Mouse (Mus musculus) stomach, postnatal 0 days (tissue): Measurements from ENCODE around the gene Lifr. TPM values are rescaled to one million over a fixed set of nuclear protein-coding genes. Genes with fewer than 3 reads are reported as not detected.

Experiments used
- ATAC-seq: fragments of 200-750 bp; cut with Nextera tagmentation; 2 replicates; pipeline ENCODE4 v1.8.0; 2017; ENCODE audit not compliant: low FRiP score, low TSS enrichment
- DNase-seq: peaks from one replicate; pipeline ENCODE4 v3.0.0-alpha.2; 2016; ENCODE audit warnings: low spot score
- H3K27ac ChIP-seq: fragments of 300-500 bp; sonication (generic); replicated peaks from 2 replicates; pipeline ENCODE4 v1.5.1; 2014; ENCODE audit warnings: mild to moderate bottlenecking, control low read depth
- H3K27me3 ChIP-seq: fragments of 300-500 bp; sonication (generic); 2 replicates; pipeline ENCODE4 v1.6.1; 2014; ENCODE audit warnings: low read length; ENCODE audit not compliant: control insufficient read depth, insufficient read depth
- H3K36me3 ChIP-seq: fragments of 300-500 bp; sonication (generic); 2 replicates; pipeline ENCODE4 v1.6.1; 2014; ENCODE audit warnings: low read length, mixed read lengths; ENCODE audit not compliant: control insufficient read depth, insufficient read depth
- H3K4me1 ChIP-seq: fragments of 300-500 bp; sonication (generic); replicated peaks from 2 replicates; pipeline ENCODE4 v1.6.1; 2014; ENCODE audit warnings: antibody characterized with exemption; ENCODE audit not compliant: control insufficient read depth, insufficient read depth
- H3K4me2 ChIP-seq: fragments of 300-500 bp; sonication (generic); replicated peaks from 2 replicates; pipeline ENCODE4 v1.6.1; 2014; ENCODE audit warnings: low read depth, mild to moderate bottlenecking, control low read depth, moderate library complexity
- H3K4me3 ChIP-seq: fragments of 300-500 bp; sonication (generic); 2 replicates; pipeline ENCODE4 v1.5.1; 2014; ENCODE audit warnings: low read depth, low read length, control low read depth
- H3K9ac ChIP-seq: fragments of 300-500 bp; sonication (generic); 2 replicates; pipeline ENCODE4 v1.6.1; 2014; ENCODE audit warnings: mild to moderate bottlenecking, low read length, control low read depth, mixed read lengths
- H3K9me3 ChIP-seq: fragments of 300-500 bp; sonication (generic); 2 replicates; pipeline ENCODE4 v1.6.1; 2016; ENCODE audit warnings: low read length; ENCODE audit not compliant: control insufficient read depth
- CTCF ChIP-seq: IDR thresholded peaks from 2 replicates; pipeline ENCODE4 v1.5.1; 2016; ENCODE audit warnings: antibody characterized with exemption, low read depth, mild to moderate bottlenecking, moderate library complexity
- EP300 ChIP-seq: optimal IDR thresholded peaks from 2 replicates; pipeline ENCODE3; 2016; ENCODE audit warnings: antibody characterized with exemption
- WGBS: fragments of 180-500 bp; shearing (Covaris S2); extraction: QIAGEN DNeasy Blood & Tissue Kit; methylation state at CpG from one replicate; pipeline ENCODE4 v1.1.7; 2014; 5-methylcytosine and 5-hydroxymethylcytosine counted together
- polyA plus RNA-seq: library from polyadenylated mRNA; unstranded; fragments of >200 nt; fragmentation: Nextera tagmentation; extraction: Ambion mirVana; gene quantifications from 2 replicates; pipeline ENCODE4 v1.2.1, GENCODE M21; 2015

Gene Lifr
- 15.4 and 15.6 TPM in 2 replicates for polyA plus RNA-seq

DNA sequence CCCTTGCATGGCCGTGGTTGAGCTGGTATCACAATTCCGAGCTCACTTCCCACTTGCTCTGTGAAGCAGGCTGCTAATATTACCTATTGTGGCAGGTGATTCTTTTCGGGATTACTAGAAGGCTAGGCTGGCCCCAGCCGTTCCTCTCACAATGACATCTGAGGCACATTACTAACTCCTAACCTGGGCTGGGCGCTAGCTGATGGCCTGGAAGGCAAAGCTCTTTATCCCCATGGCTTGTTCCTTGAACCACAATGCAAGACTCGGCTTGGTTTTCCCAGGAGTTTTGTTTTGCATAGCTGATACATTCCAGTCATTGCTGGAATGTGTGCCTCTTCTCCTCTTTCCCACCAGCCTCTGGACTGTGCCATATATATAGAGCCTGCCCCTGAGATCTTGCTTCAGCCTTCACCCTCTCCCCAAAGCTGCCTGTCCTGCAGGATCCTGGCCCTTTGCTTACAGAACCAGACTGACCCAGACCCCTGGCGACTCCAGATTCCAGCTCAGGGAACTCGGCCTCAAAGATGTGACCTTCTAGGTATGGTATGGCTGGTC lies at the start of gene Lifr:
Gene Lifr, plus strand, starts transcription at position 404 of the 555 bp plus-strand sequence.
- no peaks in the 10 kb centered on the region for H3K9me3 ChIP-seq
- no peak within 1 kb of the TSS for H3K9ac ChIP-seq
- no peak for TF ChIP-seq EP300
- TF ChIP-seq CTCF: no peak
- DNase-seq: no peak
- WGBS: 67% methylated on average over 8 of the region's 8 CpGs
- H3K4me1 ChIP-seq: 0 out of 2 replicates have a peak, but pooled peaks cover 3% of the 10 kb centered on the region
- no peaks in the 10 kb centered on the region for H3K27me3 ChIP-seq
- no peaks in the 10 kb centered on the region for H3K36me3 ChIP-seq
- no peak within 1 kb of the TSS for H3K4me3 ChIP-seq
- no peak for ATAC-seq
- H3K4me2 ChIP-seq: no peak within 1 kb of the TSS
- no peak within 1 kb of the TSS for H3K27ac ChIP-seq

DNA sequence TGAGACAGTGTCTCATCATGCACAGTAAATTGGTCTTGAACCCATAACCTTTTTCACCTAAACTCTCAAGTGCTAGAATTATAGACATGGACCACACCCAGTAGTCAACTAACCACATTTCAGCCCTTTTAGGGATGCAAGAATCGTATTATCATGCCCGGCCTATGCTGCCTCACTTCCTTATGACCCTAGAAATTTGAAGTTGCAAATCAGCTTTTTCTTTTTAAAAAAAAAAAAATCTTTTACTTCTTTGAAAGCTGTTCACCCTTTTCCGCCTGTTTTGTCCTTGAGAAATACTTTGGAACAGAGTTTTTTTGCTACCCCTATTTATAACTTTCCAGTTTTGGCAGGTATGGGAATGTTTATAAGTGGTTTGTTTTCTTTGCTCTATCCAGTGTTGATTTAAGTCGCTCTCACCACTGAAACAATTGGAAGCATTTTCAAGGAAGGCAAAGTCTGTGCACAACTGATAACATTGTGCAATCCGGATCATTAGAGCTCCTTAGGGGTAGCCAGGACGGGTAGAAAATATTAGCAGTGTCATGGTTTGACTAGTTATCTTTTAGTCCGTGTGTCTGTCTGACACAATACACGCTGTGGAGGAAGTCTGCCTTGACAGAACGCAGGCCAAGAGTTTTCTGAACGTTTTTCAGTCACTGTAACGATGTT lies 46.2 kb upstream of the Lifr start:
- Histone ChIP-seq H3K36me3 (no peaks in the 10 kb centered on the region), H3K9ac (no peak overlapping the region), H3K27me3 (no peaks in the 10 kb centered on the region), H3K4me3 (no peak overlapping the region), H3K9me3 (no peaks in the 10 kb centered on the region), H3K4me2 (no peak overlapping the region), H3K4me1 (0 out of 2 replicates have a peak, but pooled peaks cover 2% of the 10 kb centered on the region), H3K27ac (no peak overlapping the region)
- TF ChIP-seq EP300 (no peak), CTCF (no peak)
- ATAC-seq (no peak), DNase-seq (no peak)
- 40% methylated on average over 11 of the region's 11 CpGs for WGBS

DNA sequence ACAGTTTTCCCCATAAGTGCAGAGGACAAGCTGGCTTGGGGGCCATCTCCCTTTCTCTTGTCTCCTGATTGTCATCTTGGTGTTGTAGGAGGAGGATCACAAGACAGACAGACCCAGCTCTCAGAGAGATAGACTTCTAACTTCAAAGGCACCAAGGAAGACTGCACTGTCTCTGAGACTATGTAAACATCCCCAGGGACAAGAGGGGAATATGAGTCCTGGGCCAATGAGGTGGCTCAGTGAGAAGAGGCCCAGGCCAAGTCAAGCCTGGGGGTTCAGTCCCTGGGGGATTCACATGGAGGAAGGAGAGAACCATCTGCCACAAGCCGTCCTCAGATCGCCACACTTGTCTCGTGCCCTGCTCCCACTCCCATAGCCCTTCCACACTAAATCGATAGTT lies 45.4 kb upstream of the Lifr start:
- no peak overlapping the region for H3K27ac ChIP-seq
- DNase-seq (no peak), ATAC-seq (no peak)
- H3K4me2 ChIP-seq: no peak overlapping the region
- H3K36me3 ChIP-seq: no peaks in the 10 kb centered on the region
- H3K4me3 ChIP-seq: no peak overlapping the region
- 82% methylated on average over 4 of the region's 4 CpGs for WGBS
- H3K9ac ChIP-seq: no peak overlapping the region
- H3K27me3 ChIP-seq: no peaks in the 10 kb centered on the region
- H3K9me3 ChIP-seq: no peaks in the 10 kb centered on the region
- TF ChIP-seq EP300 (no peak), CTCF (no peak)
- H3K4me1 ChIP-seq: 0 out of 2 replicates have a peak, but pooled peaks cover 2% of the 10 kb centered on the region

DNA sequence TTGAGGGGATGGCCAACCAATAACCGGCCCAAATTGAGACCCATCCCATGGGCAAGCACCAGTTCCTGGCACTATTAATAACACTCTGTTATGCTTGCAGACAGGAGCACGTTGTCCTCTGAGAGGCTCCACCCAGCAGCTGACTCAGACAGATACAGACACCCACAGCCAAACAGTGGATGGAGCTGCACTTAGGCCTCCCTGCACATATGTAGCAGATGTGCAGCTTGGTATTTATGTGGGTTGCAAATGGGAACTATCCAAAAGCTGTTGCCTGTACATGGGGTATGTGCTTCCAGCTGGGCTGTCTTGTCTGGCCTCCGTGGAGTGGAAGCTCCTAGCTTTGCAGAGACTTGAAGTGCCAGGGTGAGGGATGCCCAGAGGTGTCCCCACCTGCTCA lies 42.5 kb upstream of the Lifr start:
- Histone ChIP-seq H3K27ac (no peak overlapping the region), H3K9ac (no peak overlapping the region), H3K4me1 (0 out of 2 replicates have a peak, but pooled peaks cover 2% of the 10 kb centered on the region), H3K4me2 (no peak overlapping the region), H3K36me3 (no peaks in the 10 kb centered on the region), H3K4me3 (no peak overlapping the region), H3K9me3 (no peaks in the 10 kb centered on the region), H3K27me3 (no peaks in the 10 kb centered on the region)
- DNase-seq (no peak), ATAC-seq (no peak)
- TF ChIP-seq EP300 (no peak), CTCF (no peak)
- 47% methylated on average over 3 of the region's 3 CpGs for WGBS

DNA sequence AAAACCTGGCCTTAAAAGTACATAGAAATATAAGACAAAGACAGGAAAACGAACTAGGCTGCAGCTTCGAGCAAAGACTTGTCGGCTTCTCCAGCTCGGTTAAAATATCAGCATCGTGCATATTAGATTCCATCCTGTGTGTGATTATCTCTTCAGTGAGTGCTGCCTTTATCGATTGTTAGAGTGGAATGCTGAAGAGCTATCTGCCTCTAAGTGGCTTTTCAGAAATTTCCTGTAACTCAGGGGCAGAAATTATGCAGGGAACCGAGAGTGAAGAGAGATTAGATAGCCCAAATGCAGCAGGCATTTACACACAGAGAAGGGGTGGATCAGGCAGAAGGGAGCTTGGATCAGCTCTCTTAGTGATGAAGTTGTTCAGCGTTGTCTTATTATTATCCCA lies 41.5 kb upstream of the Lifr start:
- no peak overlapping the region for H3K9ac ChIP-seq
- H3K4me3 ChIP-seq: no peak overlapping the region
- DNase-seq (no peak), ATAC-seq (no peak)
- no peak overlapping the region for H3K27ac ChIP-seq
- H3K4me2 ChIP-seq: no peak overlapping the region
- 44% methylated on average over 8 of the region's 8 CpGs for WGBS
- H3K27me3 ChIP-seq: no peaks in the 10 kb centered on the region
- 0 out of 2 replicates have a peak, but pooled peaks cover 2% of the 10 kb centered on the region for H3K4me1 ChIP-seq
- no peaks in the 10 kb centered on the region for H3K36me3 ChIP-seq
- H3K9me3 ChIP-seq: no peaks in the 10 kb centered on the region
- no peak for TF ChIP-seq EP300
- no peak for TF ChIP-seq CTCF

DNA sequence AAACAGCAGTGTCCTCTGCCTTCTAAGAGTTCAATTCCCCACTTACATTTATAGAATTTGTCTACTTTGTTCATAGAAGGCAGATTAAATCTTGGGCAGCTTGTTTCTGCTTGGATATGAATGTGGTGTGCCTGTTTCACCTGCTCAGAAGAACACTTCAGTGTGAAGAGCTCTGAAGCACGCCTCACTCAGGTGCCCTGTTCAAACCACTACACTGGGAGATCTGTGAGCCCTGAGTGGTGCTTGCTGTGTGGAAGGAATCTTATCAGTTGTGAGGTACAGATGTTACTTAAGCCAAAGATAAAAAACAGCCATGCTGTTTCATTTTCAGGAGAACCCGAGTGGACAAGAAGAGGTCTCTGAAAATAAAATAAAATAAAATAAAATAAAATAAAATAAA lies 38.7 kb upstream of the Lifr start:
- no peak overlapping the region for H3K4me3 ChIP-seq
- ATAC-seq (no peak), DNase-seq (no peak)
- 0 out of 2 replicates have a peak, but pooled peaks cover 2% of the 10 kb centered on the region for H3K4me1 ChIP-seq
- no peak overlapping the region for H3K27ac ChIP-seq
- no peak overlapping the region for H3K9ac ChIP-seq
- H3K27me3 ChIP-seq: no peaks in the 10 kb centered on the region
- H3K4me2 ChIP-seq: no peak overlapping the region
- no peaks in the 10 kb centered on the region for H3K9me3 ChIP-seq
- WGBS: 85% methylated on average over 2 of the region's 2 CpGs
- H3K36me3 ChIP-seq: no peaks in the 10 kb centered on the region
- TF ChIP-seq EP300: no peak
- TF ChIP-seq CTCF: no peak
